Mouse (Mus musculus) neural tube, embryonic 10.5 days (tissue): ENCODE measurements around the gene Mlkl.

Experiments
- DNase-seq: peaks from one replicate; pipeline ENCODE4 v3.0.0-alpha.2; 2017; ENCODE audit warnings: low spot score; ENCODE audit errors: extremely low spot score

The Mlkl gene

DNA sequence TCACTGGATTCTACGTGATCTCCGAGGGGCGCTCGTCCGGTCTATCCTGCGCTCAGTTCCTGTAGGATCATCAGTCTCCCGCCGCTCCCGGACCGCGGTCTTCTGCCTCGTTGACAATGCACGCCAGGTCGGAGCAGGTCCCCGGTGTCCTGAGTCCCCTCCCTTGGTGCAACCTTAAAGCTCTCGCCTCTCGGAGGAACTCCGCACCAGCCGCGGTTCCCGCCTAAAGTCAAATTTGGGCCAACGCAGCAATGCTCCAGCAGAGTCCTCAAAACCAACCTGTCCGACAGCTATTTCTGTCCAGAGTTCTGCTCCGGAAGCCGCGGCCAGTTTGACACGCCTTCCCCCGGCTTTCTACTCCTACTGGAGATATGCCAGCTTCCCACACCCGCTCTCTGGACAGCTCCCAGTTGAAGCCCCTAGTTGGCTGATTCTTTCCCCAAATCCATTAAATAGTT lies at the start of gene Mlkl:
Gene Mlkl, minus strand, starts transcription at position 288 of the 458 bp plus-strand sequence.
- peak; percentile 54 for DNase-seq

DNA sequence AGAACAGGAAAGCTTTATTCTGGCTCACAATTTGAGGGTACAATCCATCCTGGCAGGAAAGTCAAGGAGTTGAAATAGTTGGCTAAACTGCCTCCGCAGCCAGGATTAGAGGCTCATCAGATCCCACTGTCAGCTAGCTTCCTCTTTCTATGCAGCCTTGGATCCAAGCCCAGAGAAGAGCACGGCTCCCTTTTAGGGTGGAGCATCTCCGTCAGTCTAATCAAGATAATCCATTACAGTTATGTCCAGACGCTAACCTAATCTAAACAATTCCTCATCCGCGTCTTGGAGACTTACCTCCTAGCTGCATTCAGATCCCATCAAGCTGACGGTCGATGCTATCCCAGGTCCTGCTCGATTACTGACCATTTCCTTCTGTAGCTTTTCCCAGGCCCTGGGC lies 47.9 kb upstream of the Mlkl start:
- DNase-seq: no peak

DNA sequence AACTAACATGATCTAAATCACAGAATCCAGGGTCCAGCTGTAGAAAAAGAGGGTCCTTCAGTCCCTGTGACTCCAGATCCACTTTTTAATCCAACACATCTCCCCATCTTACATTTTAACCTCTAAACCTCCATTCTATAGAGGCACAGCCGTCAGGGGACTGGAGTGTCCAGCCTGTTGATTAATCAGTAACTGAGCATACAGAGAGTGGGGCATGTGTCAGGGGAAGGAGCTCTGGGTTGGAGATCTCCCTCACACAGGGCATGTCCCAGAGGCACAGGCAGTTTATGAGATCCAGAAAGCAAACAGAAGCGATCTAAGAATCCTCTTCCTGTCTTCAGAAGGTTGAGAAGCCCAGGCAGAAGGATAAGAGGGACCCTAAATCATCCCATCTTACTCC lies 46.7 kb upstream of the Mlkl start:
- DNase-seq: no peak

DNA sequence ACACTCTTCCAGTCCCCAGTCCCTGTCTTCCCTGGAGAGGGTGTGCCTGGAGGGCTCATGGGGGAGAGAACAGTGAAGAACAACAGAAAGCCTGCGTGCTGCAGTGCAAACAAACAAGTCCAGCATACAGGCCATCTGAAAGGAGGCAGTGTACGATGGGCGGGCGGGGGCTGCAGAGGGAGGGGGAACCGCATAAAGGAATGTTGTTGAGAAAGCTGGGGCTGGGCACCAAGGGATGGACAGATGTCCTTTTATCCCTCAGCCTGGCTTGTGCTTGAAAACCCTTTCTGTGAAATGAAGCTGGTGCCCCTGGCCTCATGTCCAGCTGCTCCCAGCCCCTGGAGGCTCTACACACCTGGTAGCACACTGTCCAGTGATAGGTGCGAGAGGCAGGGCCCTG lies 37.2 kb upstream of the Mlkl start:
- DNase-seq: no peak

DNA sequence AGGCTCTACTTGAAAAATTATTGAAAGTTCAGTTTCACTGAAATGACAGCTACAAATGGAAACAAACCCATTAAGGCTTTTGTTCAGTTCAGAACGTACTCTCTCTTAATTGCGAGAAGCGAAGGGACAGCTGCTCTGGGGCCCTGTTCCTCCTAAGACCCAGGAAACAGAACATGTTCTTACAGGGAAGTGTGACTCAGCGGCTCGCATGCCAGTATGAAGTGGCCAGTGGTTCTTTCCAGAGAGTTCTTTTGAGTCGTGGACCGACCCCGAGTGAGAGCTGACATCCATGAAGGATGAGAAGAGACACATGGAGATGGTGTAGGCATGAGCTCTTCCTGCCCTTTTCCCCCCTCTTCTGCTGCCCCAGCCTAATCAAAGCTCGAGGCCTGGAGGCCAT lies 31.7 kb upstream of the Mlkl start:
- no peak for DNase-seq

DNA sequence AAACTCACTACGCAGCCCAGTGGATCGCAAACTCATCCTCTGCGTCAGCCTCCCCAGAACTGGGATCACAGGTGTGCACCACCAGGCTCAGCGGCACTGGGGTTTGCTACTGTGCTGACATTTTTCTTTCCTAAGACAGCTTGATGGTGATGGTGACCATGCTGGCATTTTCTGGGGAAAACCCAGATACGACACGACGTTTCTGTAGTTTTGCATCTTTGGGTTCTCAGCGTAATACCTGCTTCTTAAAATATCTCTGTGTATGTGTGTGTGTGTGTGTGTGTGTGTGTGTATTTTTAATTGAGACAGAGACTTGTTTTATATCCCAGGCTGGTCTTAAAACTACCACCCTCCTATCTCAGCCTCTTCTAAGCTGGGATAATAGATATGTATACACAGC lies 29.4 kb upstream of the Mlkl start:
- DNase-seq: no peak

DNA sequence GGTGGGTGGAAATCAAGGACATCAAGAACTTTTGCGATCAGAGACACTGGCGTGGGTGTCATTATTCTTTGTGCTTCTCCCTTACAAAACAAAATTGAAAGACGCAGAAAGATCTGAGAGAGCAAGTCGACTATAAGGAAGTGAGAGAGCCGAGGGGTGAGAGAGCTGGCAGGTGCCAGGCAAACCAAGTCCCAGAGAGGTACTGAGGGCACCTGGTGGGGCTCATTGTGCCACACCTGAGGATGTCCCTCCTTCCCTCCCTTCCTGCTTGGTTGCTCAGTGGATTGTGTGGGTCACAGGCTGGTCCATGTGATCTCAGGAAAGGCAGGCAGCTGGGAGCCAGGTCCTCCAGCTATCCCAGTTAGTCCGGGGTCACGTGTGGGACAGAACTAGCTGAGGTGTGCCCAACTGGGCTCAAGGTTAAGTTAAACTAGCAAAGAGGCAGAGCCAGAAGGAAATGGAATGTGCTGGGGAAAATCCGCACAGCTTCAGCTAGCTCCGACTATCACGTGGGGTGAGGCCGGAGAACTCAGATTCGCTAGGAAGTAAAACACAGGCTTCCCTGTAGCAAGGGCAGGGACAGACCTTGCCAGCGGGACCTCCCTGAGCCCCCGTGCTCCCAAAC lies 28.7 kb upstream of the Mlkl start:
- DNase-seq: no peak

DNA sequence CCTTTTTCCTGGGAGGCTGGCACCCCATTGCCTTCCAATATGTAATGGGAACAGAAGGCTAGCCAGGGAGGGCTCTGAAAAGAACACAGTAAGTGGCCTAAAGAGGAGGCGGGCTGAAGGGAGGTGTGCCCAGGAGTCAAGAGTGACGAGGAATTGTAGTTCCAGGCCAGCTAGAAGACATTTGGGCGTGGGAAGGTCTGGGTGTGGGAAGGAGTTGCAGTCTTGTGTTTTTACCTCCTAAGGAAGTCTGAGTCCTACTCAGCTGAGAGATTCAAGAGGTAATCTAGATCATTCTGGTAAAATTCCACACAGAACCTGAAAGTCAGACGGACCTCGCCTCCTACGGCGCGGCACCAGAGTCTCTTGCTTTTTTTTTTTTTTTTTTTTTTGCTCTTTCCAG lies 25.5 kb upstream of the Mlkl start:
- no peak for DNase-seq

DNA sequence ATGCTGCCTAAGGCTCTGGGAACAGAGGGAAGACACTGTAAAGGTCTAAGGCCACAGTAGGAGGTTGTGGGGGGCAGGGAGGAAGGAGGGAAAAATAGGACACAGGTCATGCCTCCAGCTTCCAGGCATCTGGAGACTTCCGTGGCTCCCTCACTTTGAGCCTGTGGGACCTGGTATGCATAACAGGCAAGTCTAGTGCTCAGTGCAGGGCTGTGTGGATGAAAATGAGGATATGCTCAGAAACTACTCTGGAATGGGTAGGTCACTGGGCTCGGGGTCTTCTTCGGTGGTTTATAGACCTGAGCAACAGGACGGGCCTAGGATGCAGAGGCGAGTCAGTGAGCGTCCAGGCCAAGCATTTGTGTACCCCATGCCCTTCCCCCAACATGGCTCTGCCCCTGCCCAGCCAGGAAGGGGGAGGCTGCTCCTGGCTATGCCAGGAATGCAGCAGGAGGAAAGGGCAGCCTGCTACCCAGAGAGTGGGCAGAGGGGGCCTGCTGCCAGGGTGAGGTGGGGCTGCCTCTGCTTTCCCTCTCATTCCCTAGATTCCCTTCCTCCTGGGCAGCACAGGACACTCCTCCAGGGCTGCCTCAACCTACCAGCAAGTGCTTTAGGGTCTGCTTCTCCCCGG lies 22.7 kb upstream of the Mlkl start:
- no peak for DNase-seq

DNA sequence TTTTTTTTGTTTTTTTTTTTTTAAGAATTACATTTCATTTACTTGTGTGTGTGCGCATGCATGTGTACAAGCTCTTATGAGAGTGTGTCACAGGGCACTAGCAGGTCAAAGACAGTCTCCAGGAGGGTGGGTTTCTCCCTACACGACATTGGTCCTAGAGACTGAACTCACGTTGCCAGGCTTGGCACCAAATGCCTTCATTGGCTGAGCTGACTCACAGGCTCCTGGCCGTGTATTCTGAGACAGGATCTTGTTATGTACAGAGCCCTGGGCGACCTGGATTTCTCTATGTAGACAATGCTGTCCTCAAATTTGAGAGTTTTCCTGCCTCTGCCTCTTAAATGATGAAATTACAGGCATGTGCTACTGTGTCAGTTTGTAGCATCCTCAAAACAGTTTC lies 22.0 kb upstream of the Mlkl start:
- no peak for DNase-seq

DNA sequence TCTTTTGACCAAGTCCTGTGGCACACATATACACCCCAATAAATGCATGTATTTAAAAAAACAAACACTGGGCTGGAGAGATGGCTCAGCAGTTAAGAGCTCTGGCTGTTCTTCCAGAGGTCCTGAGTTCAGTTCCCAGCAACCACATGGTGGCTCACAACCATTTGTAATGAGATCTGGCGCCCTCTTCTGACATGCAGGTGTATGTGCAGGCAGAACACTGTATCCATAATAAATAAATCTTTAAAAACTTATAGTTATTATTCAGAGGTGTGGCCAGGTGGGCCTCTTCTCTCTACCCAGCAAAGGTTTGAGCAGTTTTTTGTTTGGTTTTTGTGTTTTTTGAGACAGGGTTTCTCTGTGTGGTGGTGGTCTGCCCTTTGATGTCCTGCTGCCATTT lies 20.9 kb upstream of the Mlkl start:
- DNase-seq: no peak

DNA sequence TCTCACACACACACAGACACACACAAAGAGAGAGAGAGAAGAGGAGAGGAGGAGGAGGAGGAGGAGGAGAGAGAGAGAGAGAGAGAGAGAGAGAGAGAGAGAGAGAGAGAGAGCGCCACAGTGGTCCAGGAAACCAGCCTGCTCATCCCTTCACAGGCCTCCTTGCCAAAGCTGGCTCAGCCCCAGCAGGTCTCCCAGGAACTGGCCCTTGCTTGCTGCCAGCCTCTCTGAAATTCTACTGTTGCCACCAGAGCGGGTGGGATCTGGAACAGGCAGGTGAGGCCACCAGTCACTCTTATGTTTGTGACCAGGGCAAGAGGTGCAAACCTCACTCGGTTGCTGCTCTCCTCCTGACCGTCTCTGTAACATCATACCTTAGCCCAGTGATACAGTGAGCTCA lies 19.5 kb upstream of the Mlkl start:
- DNase-seq: no peak

DNA sequence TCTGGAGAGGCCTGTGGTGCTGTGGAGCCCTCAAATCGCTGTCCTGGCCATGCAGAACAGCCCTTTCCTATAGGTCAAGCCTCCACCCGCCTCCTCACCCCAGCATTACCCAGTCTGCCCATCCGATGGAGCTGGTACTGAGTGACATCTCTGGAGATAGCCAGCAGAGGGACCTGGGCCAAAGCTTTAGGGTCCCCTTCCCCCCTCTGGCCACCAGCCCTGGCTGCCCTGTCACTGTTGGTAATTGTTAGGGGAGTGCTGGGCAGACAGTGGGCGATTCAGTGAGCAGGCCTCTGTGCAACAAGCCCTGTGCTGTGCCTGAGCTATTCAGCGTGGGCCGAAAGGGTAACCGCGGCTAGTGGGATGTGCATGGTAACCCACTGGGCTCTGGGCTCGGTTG lies 15.5 kb upstream of the Mlkl start:
- DNase-seq: no peak

DNA sequence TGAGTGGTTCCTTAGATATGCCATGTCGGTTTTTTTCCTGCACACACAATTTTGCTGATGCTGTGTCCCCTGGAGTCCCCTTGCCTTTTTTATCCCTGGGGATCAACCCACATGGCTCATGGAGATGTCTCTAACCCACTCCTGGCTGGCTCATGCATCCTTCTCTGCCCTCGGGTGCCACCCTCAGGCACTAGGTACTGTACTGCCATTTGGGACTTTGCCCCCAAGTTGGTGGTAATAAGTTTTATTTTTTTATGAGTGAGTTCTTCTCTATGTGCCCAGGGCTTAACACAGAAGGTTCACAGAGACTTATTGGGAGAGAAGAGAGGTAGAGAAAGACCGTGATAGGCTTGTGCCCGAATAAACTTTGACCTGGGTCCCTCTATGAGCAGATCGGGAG lies 14.3 kb upstream of the Mlkl start:
- no peak for DNase-seq

DNA sequence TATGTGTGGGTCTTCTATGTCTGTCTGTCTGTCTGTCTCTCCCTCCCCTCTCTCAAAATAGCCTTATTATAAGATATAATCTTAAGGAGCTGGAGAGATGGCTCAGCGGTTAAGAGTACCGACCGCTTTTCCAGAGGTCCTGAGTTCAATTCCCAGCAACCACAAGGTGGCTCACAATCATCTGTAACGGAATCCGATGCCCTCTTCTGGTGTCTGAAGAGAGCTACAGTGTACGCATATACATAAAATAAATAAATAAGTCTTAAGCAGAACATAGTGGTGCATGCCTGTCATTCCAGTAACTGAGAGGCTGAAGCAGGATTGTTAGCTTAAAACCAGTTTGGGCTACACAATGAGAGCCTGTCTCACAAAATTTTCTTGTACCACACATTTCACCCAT lies 12.6 kb upstream of the Mlkl start:
- no peak for DNase-seq

DNA sequence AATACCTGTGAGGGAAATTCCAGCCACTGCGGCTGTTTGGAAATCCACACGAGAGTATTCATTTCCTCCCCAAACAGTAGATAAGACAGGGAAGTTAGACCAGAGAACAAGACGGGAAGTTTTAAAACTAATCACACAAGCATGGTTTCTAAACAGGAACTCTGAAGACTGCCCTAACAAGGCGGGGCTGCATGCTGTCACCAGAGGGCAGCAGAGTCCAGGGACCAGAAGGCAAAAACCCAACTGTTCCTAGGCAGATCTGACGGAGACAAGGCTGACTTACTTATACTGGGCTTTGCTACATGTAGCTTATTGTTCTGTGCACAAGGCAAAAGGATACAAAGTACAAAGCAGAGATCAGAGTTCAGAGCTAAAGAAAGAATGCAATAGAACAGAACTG lies 5.2 kb upstream of the Mlkl start:
- peak; percentile 55 for DNase-seq

DNA sequence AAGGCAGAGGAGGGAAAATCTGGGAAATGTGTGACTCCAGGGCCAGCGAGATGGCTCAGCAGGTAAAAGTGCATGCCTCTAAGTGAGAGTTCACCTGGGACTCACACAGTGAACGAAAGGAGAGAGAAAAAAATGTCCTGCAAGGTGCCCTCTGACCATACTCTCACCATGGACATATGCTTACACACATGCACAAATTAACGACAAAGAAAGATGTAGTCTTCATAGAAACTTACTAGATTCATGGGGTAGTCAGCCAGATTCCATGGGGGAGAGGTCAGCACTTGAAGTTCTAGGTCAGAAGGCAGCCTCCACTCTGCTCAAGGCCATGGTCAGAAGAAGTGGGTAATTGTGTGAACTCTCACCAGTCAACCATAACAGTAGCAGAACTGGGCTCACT lies 2.2 kb upstream of the Mlkl start:
- DNase-seq: no peak

DNA sequence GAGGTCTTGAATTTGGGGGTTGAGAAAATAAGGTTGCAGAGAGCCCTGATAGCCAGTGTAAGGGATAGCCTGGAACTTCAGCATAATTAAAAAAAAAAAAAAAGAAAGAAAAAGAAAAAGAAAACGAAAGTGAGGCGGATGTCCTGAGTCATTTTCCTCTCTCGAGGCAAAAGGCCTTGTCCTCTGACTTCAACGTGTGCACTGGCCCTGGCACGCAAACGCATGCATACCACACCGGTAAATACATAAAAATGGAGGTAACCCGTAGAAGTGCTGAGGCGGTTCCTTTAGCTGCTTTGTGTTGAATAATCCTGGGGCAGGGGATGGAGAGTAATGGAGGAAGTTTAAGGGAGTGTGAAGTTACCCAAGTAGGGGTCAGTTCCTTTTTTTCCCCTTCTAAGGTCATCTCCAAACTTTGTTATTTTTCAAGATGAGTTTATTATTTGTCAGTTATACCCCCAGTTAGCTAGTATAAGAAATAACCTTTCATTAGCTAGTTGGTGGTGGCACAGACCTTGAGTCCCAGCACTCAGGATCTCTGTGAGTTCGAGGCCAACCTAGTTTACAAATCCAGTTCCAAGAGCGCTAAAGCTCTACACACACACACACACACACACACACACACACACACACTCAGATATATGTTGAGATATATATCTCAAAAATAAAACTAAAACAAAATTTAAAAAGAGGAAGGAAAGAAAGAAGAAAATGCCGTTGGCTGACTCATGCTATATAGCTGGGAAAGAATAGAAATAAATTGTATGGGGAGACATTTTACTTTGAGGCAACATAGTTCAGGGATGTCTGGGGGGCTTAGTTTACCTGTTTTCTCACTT lies 612 bp upstream of the Mlkl start:
- DNase-seq: no peak

DNA sequence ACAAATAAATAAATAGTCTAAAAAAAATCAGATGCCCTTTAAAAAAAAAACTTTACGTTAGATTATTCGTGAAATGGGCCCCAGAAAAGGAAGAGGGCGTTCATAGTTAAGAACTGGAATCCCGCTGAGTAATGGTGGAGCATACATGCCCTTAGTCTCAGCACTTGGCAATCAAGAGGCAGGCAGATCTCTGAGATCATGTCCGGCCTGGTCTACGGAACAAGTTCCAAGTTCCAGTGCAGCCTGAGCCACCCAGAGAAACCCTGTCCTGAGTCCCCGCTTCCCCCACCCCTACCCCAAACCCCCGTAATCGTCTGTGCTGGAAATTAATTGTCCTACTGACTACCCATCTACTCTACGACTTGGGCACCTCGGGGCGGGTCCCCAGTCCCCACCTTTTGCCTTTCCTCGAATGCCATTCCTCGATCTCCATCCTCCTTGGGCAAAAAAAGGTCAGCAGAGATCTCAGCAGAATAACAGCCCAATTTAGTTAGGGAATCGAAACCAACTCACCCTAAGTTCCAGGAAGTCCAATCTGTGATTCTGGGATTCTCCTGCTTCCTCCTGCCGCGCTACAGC lies 577 bp downstream of the Mlkl start:
- DNase-seq: no peak

DNA sequence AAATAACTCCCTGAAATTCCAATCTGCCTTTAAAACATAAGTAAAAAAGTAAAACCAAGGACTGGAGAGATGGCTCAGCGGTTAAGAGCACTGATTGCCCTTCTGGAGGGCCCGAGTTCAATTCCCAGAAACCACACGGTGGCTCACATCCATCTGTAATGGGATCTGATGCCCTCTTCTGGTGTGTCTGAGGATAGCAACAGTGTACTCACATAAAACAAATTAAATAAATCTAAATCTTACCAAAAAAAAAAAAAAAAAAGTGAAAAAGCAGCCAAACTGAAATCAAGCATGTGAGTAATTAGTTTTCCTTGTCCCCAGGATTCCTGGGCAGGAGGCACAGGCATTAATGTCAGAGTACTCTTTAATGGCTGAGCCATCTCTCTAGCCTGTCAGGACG lies 1.3 kb downstream of the Mlkl start:
- DNase-seq: no peak

DNA sequence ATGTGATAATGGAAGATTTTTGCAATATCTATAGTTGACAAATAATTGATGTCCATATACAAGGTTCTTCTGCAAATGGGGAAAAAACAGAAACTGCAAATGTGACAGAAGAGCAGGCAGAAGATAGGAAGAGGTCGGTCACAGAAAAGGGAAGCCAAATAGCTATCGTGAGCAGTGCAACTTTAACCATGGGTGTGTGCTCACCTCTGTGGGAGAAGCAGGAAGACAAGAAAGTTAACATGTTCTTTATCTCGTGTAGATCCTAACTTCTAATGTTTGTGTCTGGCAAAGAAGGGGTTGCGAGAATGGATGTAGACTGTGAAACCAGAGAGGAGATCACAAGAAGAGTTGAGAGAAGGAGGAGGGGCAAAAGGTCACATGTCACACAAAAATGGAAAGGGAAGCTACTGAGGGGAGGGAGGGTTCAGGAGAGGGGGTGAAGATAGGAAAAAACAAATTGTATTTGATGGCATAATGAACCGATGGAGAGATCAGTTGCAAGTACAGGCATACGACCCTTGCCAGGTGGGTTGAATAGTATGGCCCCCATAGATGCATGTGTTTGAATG lies 12.7 kb downstream of the Mlkl start:
- no peak for DNase-seq

DNA sequence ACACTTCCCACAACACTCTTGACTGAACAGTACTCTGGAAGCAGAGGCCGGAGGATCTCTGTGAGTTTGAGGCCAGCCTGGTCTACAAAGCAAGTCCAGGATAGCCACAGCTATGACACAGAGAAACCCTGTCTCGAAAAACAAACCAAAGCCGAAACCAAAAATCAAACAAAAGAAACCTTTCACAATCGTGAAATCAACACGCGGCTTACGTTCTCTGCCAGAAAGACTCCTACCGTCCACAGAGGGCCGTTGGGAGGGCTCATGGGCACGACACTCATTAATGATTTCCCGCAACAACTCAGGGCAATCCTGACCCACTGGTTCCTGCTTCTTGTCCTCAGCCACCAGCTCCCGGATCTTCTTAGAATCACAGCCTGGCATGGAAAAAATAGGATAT lies 23.2 kb downstream of the Mlkl start:
- DNase-seq: no peak
